Mouse (Mus musculus) gastrocnemius, adult 2 months (tissue): ENCODE results near the gene Mamdc2. TPM values are rescaled to one million over a fixed set of nuclear protein-coding genes. Genes with fewer than 3 reads are reported as not detected.
A peak's percentile ranks its signal among the peaks of the same experiment; 100 is the strongest.

Source experiments
- DNase-seq: peaks from one replicate; pipeline ENCODE4 v3.0.0; 2022
- H3K27ac ChIP-seq: fragments of 200-600 bp; 2 replicates; pipeline ENCODE4 v1.8.1; 2022; ENCODE audit warnings: mild to moderate bottlenecking
- H3K4me3 ChIP-seq: fragments of 200-600 bp; 2 replicates; pipeline ENCODE4 v1.8.1; 2022; ENCODE audit warnings: mild to moderate bottlenecking, moderate library complexity
- CTCF ChIP-seq: fragments of 200-600 bp; IDR thresholded peaks from 2 replicates; pipeline ENCODE4 v1.8.1; 2022; ENCODE audit warnings: antibody characterized with exemption, mild to moderate bottlenecking, moderate library complexity
- intact Hi-C: fragments of 180-260 bp; cut with DNase I; formaldehyde crosslinking; loops from one replicate; pipeline ENCODE4 v1.15.1; 2025
- total RNA-seq, 2 experiments: library from RNA; stranded (reverse); gene quantifications; 2 replicates each; pipeline ENCODE4 v1.2.3; 2021

Gene Mamdc2
- total RNA-seq, 2 experiments from 2014 or later, result 1.1 TPM

DNA sequence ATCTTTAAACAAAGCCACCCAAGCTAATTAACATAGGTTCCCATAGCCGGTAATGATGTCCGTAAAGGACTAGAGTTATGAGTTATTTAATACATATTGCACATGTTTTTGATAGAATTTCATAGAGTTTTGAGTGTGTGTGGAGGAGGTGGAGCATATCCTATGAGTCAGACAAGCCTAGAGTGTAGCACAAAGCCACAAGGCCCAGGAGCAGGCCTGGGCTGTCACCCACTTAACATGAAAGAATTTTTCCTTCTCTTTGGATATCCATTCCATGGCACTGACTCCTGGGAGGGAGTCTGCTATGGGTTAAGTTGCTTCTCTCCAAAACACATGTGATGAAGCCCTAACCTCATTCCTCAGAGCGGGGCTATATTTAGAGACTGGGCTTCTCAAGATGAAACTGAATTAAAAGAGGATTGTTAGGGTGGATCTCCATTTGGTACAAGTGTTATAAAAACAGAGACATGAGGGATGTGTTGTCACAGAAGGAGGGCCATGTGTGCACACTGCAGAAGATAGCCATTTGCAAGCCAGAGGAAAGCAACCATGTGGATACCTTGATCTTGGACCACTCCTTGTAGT lies 121.1 kb downstream of the Mamdc2 start:
- TF ChIP-seq CTCF, result no peak
- H3K4me3 ChIP-seq, result no peak overlapping the region
- no peak for DNase-seq
- intact Hi-C loops, result no loop called here
- no peak overlapping the region for H3K27ac ChIP-seq

DNA sequence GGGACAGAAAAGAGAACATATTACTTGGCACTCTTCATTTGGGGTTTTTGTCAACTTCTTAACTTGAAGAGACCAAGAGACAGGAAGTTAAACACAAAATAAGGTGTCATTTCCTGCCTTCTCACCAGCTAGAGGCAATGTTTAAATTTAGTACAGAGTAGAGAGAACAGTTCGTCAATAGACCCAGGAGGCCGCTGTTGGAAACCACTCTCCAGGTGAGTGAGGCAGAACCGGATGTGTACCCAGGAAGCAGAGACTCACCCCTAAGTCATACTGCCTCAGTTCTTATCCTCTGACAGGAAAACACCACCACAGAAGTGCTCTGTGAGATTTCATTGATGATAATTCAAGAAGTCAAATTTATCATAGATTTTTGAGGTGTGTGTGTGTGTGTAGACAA lies 125.1 kb downstream of the Mamdc2 start:
- no peak for DNase-seq
- intact Hi-C loops, result no loop called here
- Histone ChIP-seq H3K27ac (no peak overlapping the region), H3K4me3 (no peak overlapping the region)
- TF ChIP-seq CTCF, result no peak

DNA sequence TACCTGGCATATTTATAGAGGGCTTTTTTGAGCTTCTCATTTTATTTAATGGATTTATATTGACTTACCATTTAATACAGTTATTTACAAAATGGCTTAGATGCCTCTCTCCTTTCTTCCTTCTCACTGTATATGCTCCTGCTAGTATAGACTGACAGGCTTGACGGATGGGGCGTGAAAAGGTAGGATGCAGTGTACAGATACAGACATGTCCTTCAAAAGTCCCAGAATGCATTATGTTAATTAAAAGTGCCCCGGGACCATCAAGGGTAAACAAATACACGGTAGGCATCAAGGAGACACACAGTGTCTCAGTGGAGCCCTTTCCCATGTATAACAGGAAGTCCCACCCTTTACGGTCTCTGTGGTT lies 130.3 kb downstream of the Mamdc2 start:
- no peak for TF ChIP-seq CTCF
- Histone ChIP-seq H3K27ac (no peak overlapping the region), H3K4me3 (no peak overlapping the region)
- no peak for DNase-seq
- intact Hi-C loops, result no loop called here

DNA sequence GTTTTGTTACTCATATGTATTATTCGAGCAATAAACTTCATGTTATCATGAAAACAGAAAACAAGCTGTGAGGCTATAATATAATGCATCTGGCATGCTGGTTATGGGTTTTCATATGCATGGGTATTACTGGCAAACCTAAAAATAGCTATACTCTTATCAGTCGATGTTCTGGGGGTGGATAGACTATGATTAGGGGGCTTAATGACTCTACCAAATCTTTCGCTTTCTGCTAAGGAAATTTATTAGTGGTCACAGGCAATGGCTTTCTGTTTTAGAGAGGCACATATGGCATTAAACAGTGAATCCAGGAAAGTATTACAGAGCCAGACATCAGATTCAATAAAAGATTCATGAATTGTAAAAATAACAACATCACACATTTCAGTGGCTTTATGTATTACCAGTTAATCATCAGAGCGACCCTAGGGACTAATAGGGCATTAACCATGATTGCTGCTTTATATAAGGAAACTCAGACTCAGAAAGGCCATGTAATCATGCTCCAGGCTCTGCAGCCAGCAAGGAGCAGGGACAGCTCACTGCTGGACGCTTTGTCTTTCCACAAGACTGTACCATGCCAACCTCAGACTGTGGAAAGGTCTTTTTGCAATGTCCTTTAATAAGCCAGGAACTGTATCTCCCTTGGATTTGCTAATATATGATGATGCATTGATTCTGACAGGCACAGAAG lies 130.8 kb downstream of the Mamdc2 start:
- DNase-seq, result no peak
- H3K27ac ChIP-seq, result no peak overlapping the region
- no peak for TF ChIP-seq CTCF
- H3K4me3 ChIP-seq, result no peak overlapping the region
- intact Hi-C loops, result no loop called here

DNA sequence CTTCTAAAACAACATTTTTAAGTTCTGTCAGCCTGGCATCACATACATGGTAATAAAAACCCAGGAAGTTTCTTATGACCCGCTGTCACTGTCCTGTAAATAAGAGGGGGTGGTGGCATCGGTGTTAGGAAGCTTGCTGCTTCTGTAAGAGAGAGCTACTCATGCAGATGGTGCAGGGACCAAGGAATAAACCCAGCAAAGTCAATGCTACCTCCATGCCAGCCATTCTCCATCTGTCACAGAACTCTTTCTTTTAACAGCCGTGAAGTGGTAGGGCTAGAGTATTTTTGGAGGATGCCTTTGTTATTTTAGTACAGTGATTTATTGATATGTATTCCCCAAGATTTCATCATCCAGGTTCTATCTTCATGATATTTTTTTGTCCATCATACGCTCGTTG lies 131.4 kb downstream of the Mamdc2 start:
- intact Hi-C loops, result no loop called here
- no peak for DNase-seq
- Histone ChIP-seq H3K27ac (no peak overlapping the region), H3K4me3 (no peak overlapping the region)
- no peak for TF ChIP-seq CTCF

GRCm38 (mm10) chr19:23309979-23310378 lies 138.3 kb downstream of the Mamdc2 start:
- peak; percentile 59 for TF ChIP-seq CTCF
- intact Hi-C loops, result loop anchor here (5.0 kb wide), 1 partner anchor 38 kb away; the partner anchor contains the start of gene Smc5
- no peak for DNase-seq
- H3K27ac ChIP-seq, result no peak overlapping the region
- no peak overlapping the region for H3K4me3 ChIP-seq

GRCm38 (mm10) chr19:23306671-23307070 lies 141.6 kb downstream of the Mamdc2 start:
- TF ChIP-seq CTCF, result no peak
- Histone ChIP-seq H3K27ac (no peak overlapping the region), H3K4me3 (no peak overlapping the region)
- intact Hi-C loops, result no loop called here
- DNase-seq, result no peak

GRCm38 (mm10) chr19:23299987-23300386 lies 148.3 kb downstream of the Mamdc2 start:
- H3K4me3 ChIP-seq, result no peak overlapping the region
- DNase-seq, result no peak
- intact Hi-C loops, result no loop called here
- no peak overlapping the region for H3K27ac ChIP-seq
- TF ChIP-seq CTCF, result no peak

DNA sequence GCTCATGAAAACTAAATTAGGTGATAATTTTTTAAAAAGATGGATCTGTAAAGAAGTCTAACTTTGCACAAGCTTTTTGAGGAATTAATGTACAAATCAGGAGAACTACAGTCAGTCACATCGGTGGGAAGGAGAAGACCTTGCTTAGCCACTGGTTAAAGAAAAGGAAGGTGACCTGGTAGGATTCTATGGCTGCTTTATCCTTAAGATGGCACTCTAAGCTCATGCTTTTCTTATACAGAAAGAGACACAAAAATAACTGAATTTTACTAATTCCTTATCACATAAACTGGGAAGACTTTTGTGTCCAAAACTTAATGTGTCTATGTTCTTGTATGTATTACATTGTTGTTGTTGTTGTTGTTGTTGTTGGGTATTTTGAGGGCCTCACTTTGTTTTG lies 149.3 kb downstream of the Mamdc2 start:
- intact Hi-C loops, result no loop called here
- Histone ChIP-seq H3K27ac (no peak overlapping the region), H3K4me3 (no peak overlapping the region)
- no peak for DNase-seq
- no peak for TF ChIP-seq CTCF

GRCm38 (mm10) chr19:23297191-23297590 lies 151.1 kb downstream of the Mamdc2 start:
- intact Hi-C loops, result no loop called here
- Histone ChIP-seq H3K27ac (no peak overlapping the region), H3K4me3 (no peak overlapping the region)
- DNase-seq, result no peak
- TF ChIP-seq CTCF, result no peak

- intact Hi-C loops, result no loop called here
- Histone ChIP-seq H3K4me3 (no peak overlapping the region), H3K27ac (no peak overlapping the region)
- DNase-seq, result no peak
- no peak for TF ChIP-seq CTCF
These were observed 159.0 kb downstream of the Mamdc2 start for GRCm38 (mm10) chr19:23289251-23289650.

- DNase-seq, result no peak
- no peak for TF ChIP-seq CTCF
- H3K4me3 ChIP-seq, result no peak overlapping the region
- intact Hi-C loops, result no loop called here
- no peak overlapping the region for H3K27ac ChIP-seq
These were observed 166.2 kb downstream of the Mamdc2 start for GRCm38 (mm10) chr19:23281911-23282660.

GRCm38 (mm10) chr19:23274054-23274724 lies 174.1 kb downstream of the Mamdc2 start:
- no peak for TF ChIP-seq CTCF
- no peak for DNase-seq
- Histone ChIP-seq H3K4me3 (peak overlapping the region; percentile 99), H3K27ac (no peak overlapping the region)
- intact Hi-C loops, result loop anchor here (5.0 kb wide), 1 partner anchor 38 kb away; no protein-coding TSS in a partner anchor
